Mouse (Mus musculus) heart, postnatal 0 days (tissue): ENCODE results near the gene Dynlrb1.

Experiments used
- CTCF ChIP-seq: IDR thresholded peaks from 2 replicates; pipeline ENCODE4 v1.5.1; 2016; ENCODE audit warnings: antibody characterized with exemption, control low read depth, low read depth
- EP300 ChIP-seq: IDR thresholded peaks from 2 replicates; pipeline ENCODE4 v1.6.1; 2016; ENCODE audit warnings: antibody characterized with exemption, low read depth

DNA sequence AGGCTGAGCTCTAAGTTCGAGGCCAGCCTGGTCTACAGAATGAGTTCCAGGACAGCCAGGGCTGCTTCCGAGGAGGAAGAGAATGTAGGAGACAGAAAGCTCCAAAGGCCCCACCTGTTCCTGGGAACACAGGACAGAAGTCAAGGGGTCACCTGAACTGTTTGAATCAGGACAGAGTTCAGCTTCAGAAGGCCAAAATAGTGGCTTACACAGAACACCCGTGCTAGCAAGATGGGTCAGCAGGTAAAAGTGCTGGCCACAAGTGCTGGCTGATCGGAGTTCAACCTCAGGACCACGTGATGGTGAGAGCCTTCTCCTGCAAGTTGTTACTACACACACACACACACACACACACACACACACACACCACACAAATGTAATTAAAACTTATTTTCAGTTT is 30.6 kb downstream of the Dynlrb1 start:
- TF ChIP-seq CTCF, result no peak
- no peak for TF ChIP-seq EP300
